Comparison of ENCODE assay signal across 8 mouse cellular contexts in the genomic region with DNA sequence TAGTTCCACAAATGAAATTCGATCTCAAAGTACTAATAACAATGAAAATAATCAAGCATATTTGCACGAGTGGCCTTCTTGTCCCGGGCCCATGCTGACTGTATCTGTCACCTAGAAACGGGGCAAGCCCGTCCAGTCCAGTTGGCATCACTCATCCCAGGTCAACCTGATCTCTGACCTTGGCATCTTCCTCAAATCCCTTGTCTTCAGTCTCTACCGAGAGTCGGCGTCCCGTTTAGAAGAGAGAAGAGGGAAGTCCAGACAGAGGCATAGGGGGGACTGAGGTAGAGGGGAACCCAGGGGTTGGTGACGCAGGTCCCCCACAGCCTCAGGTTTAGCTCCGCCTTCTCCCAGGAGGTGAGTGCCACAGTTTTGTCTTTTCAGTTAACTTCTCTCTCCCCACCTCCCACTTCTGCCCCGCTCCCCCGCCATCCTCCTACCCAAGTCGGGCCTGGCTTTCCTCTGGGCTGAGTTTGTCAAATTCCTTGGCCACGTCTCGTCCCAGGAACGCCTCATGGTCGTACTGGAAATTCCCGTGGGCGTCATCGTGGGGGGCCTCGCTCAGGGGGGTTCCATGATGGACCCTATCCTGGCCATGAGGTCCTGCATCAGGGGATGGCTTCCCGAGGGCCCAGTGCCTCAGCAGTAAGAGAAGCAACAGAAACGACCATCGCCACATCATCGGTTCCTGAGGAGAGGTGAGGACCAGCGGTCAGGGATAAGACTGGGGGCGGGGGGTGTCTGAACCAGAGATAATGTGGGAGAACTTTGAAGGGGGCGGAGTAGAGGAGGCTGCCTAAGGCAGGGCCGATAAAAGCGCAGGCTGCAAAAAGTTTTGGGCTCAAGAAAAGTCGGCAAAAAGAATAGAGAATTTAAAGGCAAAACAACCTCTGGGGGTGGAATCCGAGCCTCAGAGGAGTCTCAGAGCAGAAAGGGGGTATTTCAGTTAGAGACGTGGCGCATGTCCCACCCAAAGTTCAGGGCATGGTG. TPM values are rescaled to one million over a fixed set of nuclear protein-coding genes. Genes with fewer than 3 reads are reported as not detected.
DNase-seq lines count a peak whose midpoint lies in the region; ATAC-seq and TF ChIP-seq lines count a peak whose summit lies in the region.

No protein-coding gene starts in this region.

- H3K9ac ChIP-seq in forebrain, embryonic 13.5 days: peak overlapping the region; percentile 66
- H3K9ac ChIP-seq in intestine, embryonic 14.5 days (ENCODE audit: low read length): peak overlapping the region; percentile 79
- H3K9ac ChIP-seq in midbrain, embryonic 13.5 days (replicated peaks): peak overlapping the region; percentile 53

- no peak overlapping the region for H3K27ac ChIP-seq in thymus, adult 2 months (ENCODE audit: control insufficient read depth, insufficient read depth, low read length)
- peak overlapping the region; percentile 19; the same call in 1 of the 2 replicates for H3K27ac ChIP-seq in forebrain, embryonic 13.5 days
- H3K27ac ChIP-seq in intestine, embryonic 14.5 days (ENCODE audit: low read depth): peak overlapping the region; percentile 89
- H3K27ac ChIP-seq in midbrain, embryonic 13.5 days: 0 out of 2 replicates have a peak overlapping the region, but pooled peaks have one; percentile 14

- peak overlapping the region; percentile 66 for H3K4me2 ChIP-seq in forebrain, embryonic 13.5 days
- peak overlapping the region; percentile 69 for H3K4me2 ChIP-seq in intestine, embryonic 14.5 days (ENCODE audit: low read length)
- H3K4me2 ChIP-seq in midbrain, embryonic 13.5 days (replicated peaks): peak overlapping the region; percentile 61

- no peak for DNase-seq in thymus, adult 2 months
- DNase-seq in thymus, postnatal 0 days (ENCODE audit: low spot score): no peak
- peak; percentile 82 for DNase-seq in intestine, embryonic 14.5 days (ENCODE audit: low spot score)
- no peak for DNase-seq in spleen, postnatal 4 days (ENCODE audit: low spot score in 2 of 2)
- DNase-seq in layer of hippocampus, adult 9-10 months (ENCODE audit: low spot score): no peak

- H3K27me3 ChIP-seq in thymus, adult 2 months (ENCODE audit: control insufficient read depth, insufficient read depth, low read length): peaks cover 10% of the 10 kb centered on the region
- no peaks in the 10 kb centered on the region for H3K27me3 ChIP-seq in forebrain, embryonic 13.5 days
- H3K27me3 ChIP-seq in intestine, embryonic 14.5 days (replicated peaks; ENCODE audit: control insufficient read depth, insufficient read depth, low read length): no peaks in the 10 kb centered on the region
- H3K27me3 ChIP-seq in midbrain, embryonic 13.5 days: 0 out of 2 replicates have a peak, but pooled peaks cover 5% of the 10 kb centered on the region

- peaks cover 20% of the 10 kb centered on the region for H3K4me1 ChIP-seq in thymus, adult 2 months (replicated peaks; ENCODE audit: control insufficient read depth, insufficient read depth, low read length)
- peaks cover 19% of the 10 kb centered on the region for H3K4me1 ChIP-seq in forebrain, embryonic 13.5 days
- peaks cover 22% of the 10 kb centered on the region for H3K4me1 ChIP-seq in intestine, embryonic 14.5 days (replicated peaks; ENCODE audit: control insufficient read depth, insufficient read depth, low read length)
- peaks cover 13% of the 10 kb centered on the region for H3K4me1 ChIP-seq in midbrain, embryonic 13.5 days (replicated peaks)

- H3K36me3 ChIP-seq in thymus, adult 2 months (ENCODE audit: control insufficient read depth, insufficient read depth, low read length): no peaks in the 10 kb centered on the region
- peaks cover 23% of the 10 kb centered on the region for H3K36me3 ChIP-seq in forebrain, embryonic 13.5 days (ENCODE audit: poor library complexity, severe bottlenecking)
- H3K36me3 ChIP-seq in intestine, embryonic 14.5 days (ENCODE audit: control insufficient read depth, insufficient read depth, low read length): peaks cover 31% of the 10 kb centered on the region
- H3K36me3 ChIP-seq in midbrain, embryonic 13.5 days: peaks cover 13% of the 10 kb centered on the region

- TF ChIP-seq CTCF in thymus, adult 2 months (IDR thresholded peaks at IDR 0.05; ENCODE audit: borderline replicate concordance, control insufficient read depth, extremely low read depth, insufficient read depth, low read length, poor library complexity): no peak

- 14% methylated on average over 35 of the region's 35 CpGs for WGBS in thymus, adult 2 months
- 16% methylated on average over 35 of the region's 35 CpGs for WGBS in forebrain, embryonic 13.5 days
- 10% methylated on average over 35 of the region's 35 CpGs for WGBS in intestine, embryonic 14.5 days
- 17% methylated on average over 35 of the region's 35 CpGs for WGBS in midbrain, embryonic 13.5 days

- peak overlapping the region; percentile 12 for H3K4me3 ChIP-seq in thymus, adult 2 months (ENCODE audit: control insufficient read depth, insufficient read depth, low read length)
- peak overlapping the region; percentile 43 for H3K4me3 ChIP-seq in forebrain, embryonic 13.5 days
- H3K4me3 ChIP-seq in intestine, embryonic 14.5 days (ENCODE audit: low read depth, low read length): peak overlapping the region; percentile 58
- H3K4me3 ChIP-seq in midbrain, embryonic 13.5 days (replicated peaks): peak overlapping the region; percentile 43

- TF ChIP-seq POLR2A in thymus, adult 2 months (IDR thresholded peaks at IDR 0.05; ENCODE audit: control insufficient read depth, extremely low read depth, insufficient read depth, low read length, poor library complexity): no peak

- ATAC-seq in forebrain, embryonic 13.5 days: peak; percentile 61
- peak; percentile 54 for ATAC-seq in intestine, embryonic 14.5 days (replicated peaks; ENCODE audit: low FRiP score, low TSS enrichment, low read depth)
- ATAC-seq in midbrain, embryonic 13.5 days: peak; percentile 62
- no peak for ATAC-seq in megakaryocyte-erythroid progenitor cell, adult 5-6 weeks (replicated peaks; ENCODE audit: low FRiP score, low TSS enrichment, poor library complexity, severe bottlenecking)

- no peaks in the 10 kb centered on the region for H3K9me3 ChIP-seq in forebrain, embryonic 13.5 days (replicated peaks)
- H3K9me3 ChIP-seq in intestine, embryonic 14.5 days (ENCODE audit: control insufficient read depth, low read length): no peaks in the 10 kb centered on the region
- H3K9me3 ChIP-seq in midbrain, embryonic 13.5 days: no peaks in the 10 kb centered on the region

RNA-seq across cellular contexts. Expression of a gene that starts 0.7 kb away (rescaled TPM):
- 22.2 and 34.9 TPM in 2 replicates for polyA plus RNA-seq in thymus, adult 2 months (2012; rRNA removed)
- 41.4 and 41.8 TPM in 2 replicates for polyA plus RNA-seq in thymus, postnatal 0 days (2015; fragmentation: Nextera tagmentation; extraction: Ambion mirVana)
- polyA plus RNA-seq in forebrain, embryonic 13.5 days (2015; fragmentation: Nextera tagmentation; extraction: Ambion mirVana): 61.3 and 62.0 TPM in 2 replicates
- 313 and 323 TPM in 2 replicates for polyA plus RNA-seq in intestine, embryonic 14.5 days (2014; fragmentation: Nextera tagmentation; extraction: Ambion mirVana)
- polyA plus RNA-seq in midbrain, embryonic 13.5 days (2015; fragmentation: Nextera tagmentation; extraction: Ambion mirVana): 57.7 and 69.8 TPM in 2 replicates
- total RNA-seq in megakaryocyte-erythroid progenitor cell, adult 5-6 weeks (2014; fragmentation: Nextera tagmentation): 7.6 and 15.6 TPM in 2 replicates
- total RNA-seq in megakaryocyte-erythroid progenitor cell, adult 5-6 weeks (2017): 16.7 and 23.0 TPM in 2 replicates

RNA-seq across cellular contexts. Expression of a gene that starts 12.4 kb away (rescaled TPM):
- polyA plus RNA-seq in thymus, adult 2 months (2012; rRNA removed): 30.8 and 38.9 TPM in 2 replicates
- 42.6 and 47.6 TPM in 2 replicates for polyA plus RNA-seq in thymus, postnatal 0 days (2015; fragmentation: Nextera tagmentation; extraction: Ambion mirVana)
- polyA plus RNA-seq in forebrain, embryonic 13.5 days (2015; fragmentation: Nextera tagmentation; extraction: Ambion mirVana): 8.0 and 9.9 TPM in 2 replicates
- 64.1 and 65.1 TPM in 2 replicates for polyA plus RNA-seq in intestine, embryonic 14.5 days (2014; fragmentation: Nextera tagmentation; extraction: Ambion mirVana)
- 17.6 and 18.4 TPM in 2 replicates for polyA plus RNA-seq in midbrain, embryonic 13.5 days (2015; fragmentation: Nextera tagmentation; extraction: Ambion mirVana)
- total RNA-seq in megakaryocyte-erythroid progenitor cell, adult 5-6 weeks (2014; fragmentation: Nextera tagmentation): 0.82 TPM in 1 of 2 replicates, not detected in the other
- total RNA-seq in megakaryocyte-erythroid progenitor cell, adult 5-6 weeks (2017): 1.1 and 1.8 TPM in 2 replicates

RNA-seq across cellular contexts. Expression of a gene that starts 28.8 kb away (rescaled TPM):
- 32.4 and 40.5 TPM in 2 replicates for polyA plus RNA-seq in thymus, adult 2 months (2012; rRNA removed)
- 9.9 and 10.0 TPM in 2 replicates for polyA plus RNA-seq in thymus, postnatal 0 days (2015; fragmentation: Nextera tagmentation; extraction: Ambion mirVana)
- polyA plus RNA-seq in forebrain, embryonic 13.5 days (2015; fragmentation: Nextera tagmentation; extraction: Ambion mirVana): 14.7 and 14.8 TPM in 2 replicates
- polyA plus RNA-seq in intestine, embryonic 14.5 days (2014; fragmentation: Nextera tagmentation; extraction: Ambion mirVana): 21.8 and 24.0 TPM in 2 replicates
- polyA plus RNA-seq in midbrain, embryonic 13.5 days (2015; fragmentation: Nextera tagmentation; extraction: Ambion mirVana): 13.2 and 14.5 TPM in 2 replicates
- 4.3 and 4.7 TPM in 2 replicates for total RNA-seq in megakaryocyte-erythroid progenitor cell, adult 5-6 weeks (2014; fragmentation: Nextera tagmentation)
- 3.5 and 6.2 TPM in 2 replicates for total RNA-seq in megakaryocyte-erythroid progenitor cell, adult 5-6 weeks (2017)

RNA-seq across cellular contexts. Expression of a gene that starts 29.1 kb away (rescaled TPM):
- 159 and 165 TPM in 2 replicates for polyA plus RNA-seq in thymus, adult 2 months (2012; rRNA removed)
- 84.4 and 86.3 TPM in 2 replicates for polyA plus RNA-seq in thymus, postnatal 0 days (2015; fragmentation: Nextera tagmentation; extraction: Ambion mirVana)
- 52.7 and 58.5 TPM in 2 replicates for polyA plus RNA-seq in forebrain, embryonic 13.5 days (2015; fragmentation: Nextera tagmentation; extraction: Ambion mirVana)
- 57.2 and 63.0 TPM in 2 replicates for polyA plus RNA-seq in intestine, embryonic 14.5 days (2014; fragmentation: Nextera tagmentation; extraction: Ambion mirVana)
- 56.5 and 61.8 TPM in 2 replicates for polyA plus RNA-seq in midbrain, embryonic 13.5 days (2015; fragmentation: Nextera tagmentation; extraction: Ambion mirVana)
- 27.8 and 55.1 TPM in 2 replicates for total RNA-seq in megakaryocyte-erythroid progenitor cell, adult 5-6 weeks (2014; fragmentation: Nextera tagmentation)
- total RNA-seq in megakaryocyte-erythroid progenitor cell, adult 5-6 weeks (2017): 40.9 and 48.3 TPM in 2 replicates

RNA-seq across cellular contexts. Expression of a gene that starts 32.9 kb away (rescaled TPM):
- polyA plus RNA-seq in thymus, adult 2 months (2012; rRNA removed): 343 and 363 TPM in 2 replicates
- polyA plus RNA-seq in thymus, postnatal 0 days (2015; fragmentation: Nextera tagmentation; extraction: Ambion mirVana): 2,260 and 2,287 TPM in 2 replicates
- 1,342 and 1,406 TPM in 2 replicates for polyA plus RNA-seq in forebrain, embryonic 13.5 days (2015; fragmentation: Nextera tagmentation; extraction: Ambion mirVana)
- polyA plus RNA-seq in intestine, embryonic 14.5 days (2014; fragmentation: Nextera tagmentation; extraction: Ambion mirVana): 1,923 and 1,961 TPM in 2 replicates
- 1,074 TPM in 2 replicates for polyA plus RNA-seq in midbrain, embryonic 13.5 days (2015; fragmentation: Nextera tagmentation; extraction: Ambion mirVana)
- 3,773 and 4,118 TPM in 2 replicates for total RNA-seq in megakaryocyte-erythroid progenitor cell, adult 5-6 weeks (2014; fragmentation: Nextera tagmentation)
- 1,409 and 1,705 TPM in 2 replicates for total RNA-seq in megakaryocyte-erythroid progenitor cell, adult 5-6 weeks (2017)
